Mouse (Mus musculus): Measurements from ENCODE around the gene Mysm1. TPM values are rescaled to one million over a fixed set of nuclear protein-coding genes. Genes with fewer than 3 reads are reported as not detected.

The Mysm1 gene
- total and polyA plus RNA-seq, 2 experiments from 2014 or later, result 16.2 to 27.6 TPM

DNA sequence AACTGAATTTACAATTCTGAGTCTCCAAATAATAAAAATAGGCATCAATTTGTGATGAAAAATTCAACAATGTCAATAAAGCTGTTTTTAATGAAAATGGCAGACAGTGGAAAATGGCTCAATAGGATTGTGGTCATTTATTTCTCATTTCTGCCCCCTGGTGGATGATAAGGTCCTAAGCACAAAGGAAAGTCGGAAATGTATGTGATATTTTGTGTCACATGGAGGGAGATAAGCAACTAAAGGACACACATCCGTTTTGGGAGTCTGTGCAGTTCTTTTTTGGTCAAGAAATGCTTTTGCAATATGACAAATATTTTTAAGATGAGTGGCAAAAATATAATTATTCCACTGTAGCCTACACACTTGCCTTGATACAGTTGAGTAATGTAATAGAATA is 78.2 kb downstream of the Mysm1 start:
- no peak overlapping the region for H3K9ac ChIP-seq (replicated peaks; ENCODE audit: low read length, poor library complexity, severe bottlenecking)
- H3K4me2 ChIP-seq (ENCODE audit: low read depth, low read length, poor library complexity, severe bottlenecking), result no peak overlapping the region
- H3K27ac ChIP-seq (ENCODE audit: low read depth, low read length), result no peak overlapping the region
- peak; percentile 66 for TF ChIP-seq CTCF (IDR thresholded peaks at IDR 0.05)
- ATAC-seq (ENCODE audit: low FRiP score) (0 out of 2 replicates have a peak, but pooled peaks have one; percentile 10), DNase-seq (ENCODE audit: low spot score) (peak; percentile 58)
- H3K9me3 ChIP-seq (ENCODE audit: low read length), result no peaks in the 10 kb centered on the region
- WGBS, result 33% methylated on average over 2 of the region's 2 CpGs
- H3K4me1 ChIP-seq (ENCODE audit: insufficient read depth, low read length), result no peaks in the 10 kb centered on the region
- H3K4me3 ChIP-seq (ENCODE audit: low read depth, low read length), result no peak overlapping the region
- no peaks in the 10 kb centered on the region for H3K27me3 ChIP-seq (ENCODE audit: insufficient read depth, low read length)
- H3K36me3 ChIP-seq (ENCODE audit: insufficient read depth, low read length), result no peaks in the 10 kb centered on the region; the same call in 1 of the 2 replicates

Other genes with a start within 250 kb of the Mysm1 start
- 8.0 and 10.1 TPM in 2 replicates for gene Tek, start 239.8 kb downstream of the Mysm1 start, total RNA-seq (2014; rRNA removed)
- gene Tek, start 239.8 kb downstream of the Mysm1 start, polyA plus RNA-seq (2015; fragmentation: Nextera tagmentation; extraction: Ambion mirVana), result 6.9 and 8.2 TPM in 2 replicates
- gene Eqtn, start 50.3 kb downstream of the Mysm1 start, total RNA-seq (2014; rRNA removed), result not detected in 2 replicates
- gene Eqtn, start 50.3 kb downstream of the Mysm1 start, polyA plus RNA-seq (2015; fragmentation: Nextera tagmentation; extraction: Ambion mirVana), result 0.32 and 0.34 TPM in 2 replicates
- gene Jun, start 73.1 kb upstream of the Mysm1 start, total RNA-seq (2014; rRNA removed), result 60.2 and 62.7 TPM in 2 replicates
- 37.9 and 40.5 TPM in 2 replicates for gene Jun, start 73.1 kb upstream of the Mysm1 start, polyA plus RNA-seq (2015; fragmentation: Nextera tagmentation; extraction: Ambion mirVana)

Data from midbrain, postnatal 0 days (tissue).